In genomic region chr2:167823513-167823912, GRCm38 (mm10) we compare ENCODE assay signal across 7 mouse cellular contexts.
DNase-seq lines count a peak whose midpoint lies in the region; ATAC-seq lines count a peak whose summit lies in the region.

No protein-coding gene starts in this region.

- H3K4me1 ChIP-seq in embryonic facial prominence, embryonic 12.5 days, result peaks cover 26% of the 10 kb centered on the region
- H3K4me1 ChIP-seq in liver, embryonic 13.5 days (replicated peaks), result peaks cover 32% of the 10 kb centered on the region
- peaks cover 59% of the 10 kb centered on the region for H3K4me1 ChIP-seq in stomach, embryonic 15.5 days

- H3K9me3 ChIP-seq in embryonic facial prominence, embryonic 12.5 days, result no peaks in the 10 kb centered on the region
- H3K9me3 ChIP-seq in liver, embryonic 13.5 days (replicated peaks), result no peaks in the 10 kb centered on the region
- H3K9me3 ChIP-seq in stomach, embryonic 15.5 days, result no peaks in the 10 kb centered on the region

- H3K36me3 ChIP-seq in embryonic facial prominence, embryonic 12.5 days, result no peaks in the 10 kb centered on the region
- H3K36me3 ChIP-seq in liver, embryonic 13.5 days, result no peaks in the 10 kb centered on the region
- no peaks in the 10 kb centered on the region for H3K36me3 ChIP-seq in stomach, embryonic 15.5 days

- no peaks in the 10 kb centered on the region for H3K27me3 ChIP-seq in embryonic facial prominence, embryonic 12.5 days
- H3K27me3 ChIP-seq in liver, embryonic 13.5 days, result no peaks in the 10 kb centered on the region
- no peaks in the 10 kb centered on the region for H3K27me3 ChIP-seq in stomach, embryonic 15.5 days (replicated peaks)

- DNase-seq in NIH3T3 (ENCODE audit: low read depth), result peak; percentile 88
- no peak for DNase-seq in liver, embryonic 13.5 days
- DNase-seq in retina, postnatal 1 day, result no peak
- no peak for DNase-seq in right cerebral cortex, postnatal 36 days (ENCODE audit: low spot score in 2 of 2)

- ATAC-seq in embryonic facial prominence, embryonic 12.5 days (ENCODE audit: insufficient number of reproducible peaks, insufficient read depth, low FRiP score, low TSS enrichment), result 0 out of 2 replicates have a peak, but pooled peaks have one; percentile 43
- peak; percentile 83 to 88 for ATAC-seq in hematopoietic stem cell, adult 5-6 weeks (replicated peaks in 1 of 2; ENCODE audit: insufficient read depth in 1 of 2, low FRiP score in 2 of 2, low TSS enrichment in 1 of 2, low read depth in 1 of 2, poor library complexity in 2 of 2, severe bottlenecking in 2 of 2)
- peak; percentile 63 for ATAC-seq in liver, embryonic 13.5 days (ENCODE audit: low read depth)
- peak; percentile 78 for ATAC-seq in stomach, embryonic 15.5 days (ENCODE audit: insufficient read depth, low FRiP score, low read depth)

- no peak overlapping the region for H3K4me3 ChIP-seq in embryonic facial prominence, embryonic 12.5 days
- H3K4me3 ChIP-seq in liver, embryonic 13.5 days (replicated peaks), result no peak overlapping the region
- H3K4me3 ChIP-seq in stomach, embryonic 15.5 days (replicated peaks), result no peak overlapping the region

- whole genome bisulfite sequencing in embryonic facial prominence, embryonic 12.5 days, result 19% methylated on average over 9 of the region's 9 CpGs
- 49% methylated on average over 9 of the region's 9 CpGs for WGBS in liver, embryonic 13.5 days (ENCODE audit: insufficient replicate concordance)
- 12% methylated on average over 9 of the region's 9 CpGs for WGBS in stomach, embryonic 15.5 days

- no peak overlapping the region for H3K9ac ChIP-seq in embryonic facial prominence, embryonic 12.5 days
- H3K9ac ChIP-seq in liver, embryonic 13.5 days, result no peak overlapping the region
- no peak overlapping the region for H3K9ac ChIP-seq in stomach, embryonic 15.5 days

- peak overlapping the region; percentile 88 for H3K27ac ChIP-seq in embryonic facial prominence, embryonic 12.5 days
- peak overlapping the region; percentile 59 for H3K27ac ChIP-seq in liver, embryonic 13.5 days
- H3K27ac ChIP-seq in stomach, embryonic 15.5 days, result peak overlapping the region; percentile 95

- 0 out of 2 replicates have a peak overlapping the region, but pooled peaks have one; percentile 2 for H3K4me2 ChIP-seq in embryonic facial prominence, embryonic 12.5 days (replicated peaks)
- H3K4me2 ChIP-seq in liver, embryonic 13.5 days, result no peak overlapping the region
- H3K4me2 ChIP-seq in stomach, embryonic 15.5 days, result peak overlapping the region; percentile 5; the same call in 1 of the 2 replicates
